ENCODE assay signal across 9 mouse cellular contexts in genomic region chr1:118498311-118498710, GRCm38 (mm10).
DNase-seq lines count a peak whose midpoint lies in the region; ATAC-seq lines count a peak whose summit lies in the region.
"Had no signal": no experiment of that assay in that cellular context is flagged by ENCODE, and none has a peak within 500 bp of the region (broad histone marks: within the 10 kb centered on the region; RNA-seq: fewer than 3 reads in every experiment).

No protein-coding gene starts in this region.

- ATAC-seq in frontal cortex, adult (ENCODE audit: low TSS enrichment) = peak; percentile 90
- ATAC-seq in hindbrain, embryonic 11.5 days (ENCODE audit: low FRiP score) = peak; percentile 75

- DNase-seq in NIH3T3 (ENCODE audit: low read depth) = peak; percentile 85
- DNase-seq in cerebellum, adult 9-10 months = peak; percentile 80
- DNase-seq in hindbrain, embryonic 11.5 days (ENCODE audit: low spot score) = peak; percentile 88
- DNase-seq in layer of hippocampus, adult 9-11 months = peak; percentile 52
- DNase-seq in lung, postnatal 10 days = peak; percentile 87
- DNase-seq in retina, embryonic 14.5 days (ENCODE audit: low spot score) = peak; percentile 96
- peak; percentile 70 to 75 for DNase-seq in thymus, postnatal 36 days

- H3K4me1 ChIP-seq in hindbrain, embryonic 11.5 days (replicated peaks; ENCODE audit: control insufficient read depth, insufficient read depth, low read length) = no peaks in the 10 kb centered on the region

- H3K4me3 ChIP-seq in hindbrain, embryonic 11.5 days (ENCODE audit: low read depth, low read length) = no peak overlapping the region
- H3K4me3 ChIP-seq: megakaryocyte, embryonic 14.5 days had no signal

- no peak overlapping the region for H3K4me2 ChIP-seq in hindbrain, embryonic 11.5 days (replicated peaks; ENCODE audit: low read depth, low read length)

- H3K27ac ChIP-seq in hindbrain, embryonic 11.5 days (ENCODE audit: low read depth, low read length) = no peak overlapping the region

- H3K27me3 ChIP-seq in hindbrain, embryonic 11.5 days (ENCODE audit: control insufficient read depth, insufficient read depth, low read length) = no peaks in the 10 kb centered on the region
- H3K27me3 ChIP-seq: megakaryocyte, embryonic 14.5 days had no signal

- no peaks in the 10 kb centered on the region for H3K9me3 ChIP-seq in hindbrain, embryonic 11.5 days (ENCODE audit: control insufficient read depth, low read length)
- H3K9me3 ChIP-seq: megakaryocyte, embryonic 14.5 days had no signal

- H3K9ac ChIP-seq in hindbrain, embryonic 11.5 days (ENCODE audit: low read depth, low read length) = no peak overlapping the region

- H3K36me3 ChIP-seq in hindbrain, embryonic 11.5 days (ENCODE audit: control insufficient read depth, insufficient read depth, low read length) = peaks cover 9% of the 10 kb centered on the region; the same call in 1 of the 2 replicates

- WGBS in hindbrain, embryonic 11.5 days = 90% methylated on average over 5 of the region's 5 CpGs
